Mouse (Mus musculus) layer of hippocampus, postnatal 36 days (tissue): Measurements from ENCODE around the gene Ttc30b. TPM values are rescaled to one million over a fixed set of nuclear protein-coding genes. Genes with fewer than 3 reads are reported as not detected.
"Not testable (repeated sequence)": the region's sequence is repeated elsewhere in the genome, so short reads cannot be mapped to it uniquely, and the experiment has no call there.

ENCODE experiments used
- DNase-seq, 2 experiments: peaks; one replicate each; pipeline ENCODE4 v3.0.0; 2022
- total RNA-seq, 2 experiments: library from RNA; stranded (reverse); gene quantifications; 2 replicates each; pipeline ENCODE4 v1.2.3; 2021

Ttc30b gene
- total RNA-seq, 2 experiments from 2014 or later, result 11.6 to 13.5 TPM

- no peak for DNase-seq
These were observed 12.3 kb upstream of the Ttc30b start for GRCm38 (mm10) chr2:75950685-75951084.

GRCm38 (mm10) chr2:75937520-75938116 is 767 bp downstream of the Ttc30b start:
- not testable (repeated sequence) for DNase-seq

GRCm38 (mm10) chr2:75936685-75937084 is 1.7 kb downstream of the Ttc30b start:
- not testable (repeated sequence) for DNase-seq

- DNase-seq, result no peak
These were observed 4.8 kb downstream of the Ttc30b start for GRCm38 (mm10) chr2:75933541-75933940.

GRCm38 (mm10) chr2:75930941-75931340 is 7.4 kb downstream of the Ttc30b start:
- DNase-seq, result no peak

GRCm38 (mm10) chr2:75929786-75930444 is 8.5 kb downstream of the Ttc30b start:
- DNase-seq, result no peak

- DNase-seq, result no peak
These were observed 9.2 kb downstream of the Ttc30b start for GRCm38 (mm10) chr2:75929141-75929540.

GRCm38 (mm10) chr2:75928011-75928410 is 10.4 kb downstream of the Ttc30b start:
- DNase-seq, result no peak

GRCm38 (mm10) chr2:75926061-75926460 is 12.3 kb downstream of the Ttc30b start:
- DNase-seq, result no peak

GRCm38 (mm10) chr2:75923807-75924340 is 14.5 kb downstream of the Ttc30b start:
- no peak for DNase-seq

- no peak for DNase-seq
These were observed 23.3 kb downstream of the Ttc30b start for GRCm38 (mm10) chr2:75915040-75915439.

GRCm38 (mm10) chr2:75907142-75907541 is 31.2 kb downstream of the Ttc30b start:
- DNase-seq, result no peak

GRCm38 (mm10) chr2:75901869-75902268 is 36.5 kb downstream of the Ttc30b start:
- DNase-seq, result no peak

- DNase-seq, result no peak
These were observed 38.1 kb downstream of the Ttc30b start for GRCm38 (mm10) chr2:75900281-75900680.

GRCm38 (mm10) chr2:75895711-75896110 is 42.7 kb downstream of the Ttc30b start:
- DNase-seq, result no peak

- DNase-seq, result no peak
These were observed 46.4 kb downstream of the Ttc30b start for GRCm38 (mm10) chr2:75891981-75892380.

Other genes starting within 250 kb of the Ttc30b start
- 10 to 100 TPM; 11.4 to 13.5 TPM for gene Nfe2l2, start 233.9 kb downstream of the Ttc30b start, total RNA-seq
- 10 to 100 TPM; 43.1 to 44.9 TPM for gene Agps, start 106.4 kb downstream of the Ttc30b start, total RNA-seq
- gene Ttc30a2, start 39.6 kb upstream of the Ttc30b start, total RNA-seq, result under 1 TPM; 0.40 to 0.56 TPM
- 1 to 10 TPM; 3.4 to 3.6 TPM for gene Ttc30a1, start 43.4 kb upstream of the Ttc30b start, total RNA-seq